Mouse (Mus musculus): ENCODE data around the gene Phf11a. TPM values are rescaled to one million over a fixed set of nuclear protein-coding genes. Genes with fewer than 3 reads are reported as not detected.

Phf11a gene
- polyA plus RNA-seq, 1 experiment from 2014 or later, result not detected

DNA sequence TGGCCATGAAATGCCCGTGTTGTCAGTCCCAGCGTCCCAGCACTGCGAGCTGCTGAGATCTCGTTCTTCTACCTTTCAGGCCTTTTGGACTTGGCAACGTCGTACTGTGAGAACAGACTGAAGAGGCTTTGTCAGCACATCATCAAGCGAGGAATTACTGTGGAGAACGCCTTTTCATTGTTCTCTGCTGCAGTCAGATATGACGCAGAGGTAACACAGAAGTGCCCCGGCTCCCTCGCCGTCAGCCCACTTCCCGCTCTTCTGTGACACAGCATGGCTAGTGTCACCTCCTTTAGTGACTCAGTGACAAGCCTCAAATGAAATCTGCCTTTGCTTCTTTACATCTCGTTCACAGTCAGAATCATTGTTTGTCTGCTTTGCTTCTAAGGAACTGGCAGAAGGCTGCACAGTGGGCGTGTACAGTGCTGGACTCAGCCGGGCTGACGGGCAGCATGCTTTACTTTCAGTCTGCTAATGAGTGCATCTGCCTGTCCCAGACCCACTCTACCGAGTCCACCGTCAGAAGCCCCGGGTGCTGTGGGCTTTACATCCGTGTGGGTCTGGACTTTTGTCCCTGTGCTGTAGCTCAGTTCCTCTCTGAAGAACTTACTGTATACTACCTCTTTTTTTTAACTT is 66.9 kb downstream of the Phf11a start:
- Histone ChIP-seq H3K36me3 (peaks cover 83% of the 10 kb centered on the region), H3K27me3 (ENCODE audit: insufficient read depth, poor library complexity, severe bottlenecking) (no peaks in the 10 kb centered on the region), H3K4me3 (no peak overlapping the region), H3K9me3 (no peaks in the 10 kb centered on the region), H3K4me1 (no peaks in the 10 kb centered on the region), H3K27ac (no peak overlapping the region)
- 64% methylated on average over 21 of the region's 21 CpGs for WGBS
- peak; percentile 78 for DNase-seq (ENCODE audit: low spot score)

DNA sequence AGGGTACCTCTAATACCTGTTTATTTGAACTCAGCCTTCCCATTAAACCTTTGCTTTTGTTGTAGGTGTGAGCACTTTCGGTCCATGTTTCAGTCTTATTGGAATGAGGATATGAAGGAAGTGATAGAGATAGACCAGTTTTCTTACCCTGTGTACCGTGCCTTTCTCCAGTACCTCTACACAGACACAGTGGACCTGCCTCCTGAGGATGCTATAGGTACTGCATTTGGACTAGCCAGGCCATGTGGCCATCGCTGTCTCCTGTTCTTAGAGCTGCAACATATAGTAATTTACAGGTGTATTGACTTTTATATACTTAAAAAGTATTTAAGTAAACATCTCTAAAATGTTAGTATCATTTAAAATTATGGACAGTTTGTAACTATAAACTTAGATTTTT is 67.5 kb downstream of the Phf11a start:
- no peak for DNase-seq (ENCODE audit: low spot score)
- H3K27me3 ChIP-seq (ENCODE audit: insufficient read depth, poor library complexity, severe bottlenecking), result no peaks in the 10 kb centered on the region
- H3K36me3 ChIP-seq, result peaks cover 82% of the 10 kb centered on the region
- no peak overlapping the region for H3K27ac ChIP-seq
- no peaks in the 10 kb centered on the region for H3K9me3 ChIP-seq
- no peak overlapping the region for H3K4me3 ChIP-seq
- H3K4me1 ChIP-seq, result no peaks in the 10 kb centered on the region
- 93% methylated on average over 3 of the region's 3 CpGs for WGBS

Other genes with a start within 250 kb of the Phf11a start
- gene 1700129C05Rik, start 154.6 kb downstream of the Phf11a start, polyA plus RNA-seq (2016; fragmentation: Nextera tagmentation; extraction: Ambion mirVana), result not detected in 2 replicates
- gene Gm5142, start 118.8 kb downstream of the Phf11a start, polyA plus RNA-seq (2016; fragmentation: Nextera tagmentation; extraction: Ambion mirVana), result not detected in 2 replicates
- gene Rcbtb1, start 96.3 kb downstream of the Phf11a start, polyA plus RNA-seq (2016; fragmentation: Nextera tagmentation; extraction: Ambion mirVana), result 36.1 and 63.3 TPM in 2 replicates
- not detected in 2 replicates for gene Gm6904, start 37.3 kb downstream of the Phf11a start, polyA plus RNA-seq (2016; fragmentation: Nextera tagmentation; extraction: Ambion mirVana)
- gene Phf11b, start 43.8 kb upstream of the Phf11a start, polyA plus RNA-seq (2016; fragmentation: Nextera tagmentation; extraction: Ambion mirVana), result 0.27 TPM in 1 of 2 replicates, not detected in the other
- gene Phf11d, start 67.9 kb upstream of the Phf11a start, polyA plus RNA-seq (2016; fragmentation: Nextera tagmentation; extraction: Ambion mirVana), result 0.21 and 0.28 TPM in 2 replicates
- gene Phf11c, start 97.9 kb upstream of the Phf11a start, polyA plus RNA-seq (2016; fragmentation: Nextera tagmentation; extraction: Ambion mirVana), result 0.49 and 0.54 TPM in 2 replicates
- gene Setdb2, start 143.4 kb upstream of the Phf11a start, polyA plus RNA-seq (2016; fragmentation: Nextera tagmentation; extraction: Ambion mirVana), result 9.2 and 9.6 TPM in 2 replicates
- 33.1 and 37.8 TPM in 2 replicates for gene Cab39l, start 143.4 kb upstream of the Phf11a start, polyA plus RNA-seq (2016; fragmentation: Nextera tagmentation; extraction: Ambion mirVana)

Data from heart, embryonic 10.5 days (tissue).